Mouse (Mus musculus): ENCODE measurements at regions not wholly inside any gene's neighbourhood (a gene's known extent, or its start where the extent isn't known, plus 50 kb on each side); places are given as distances from the start of the nearest gene placed in this dataset.

GRCm38 (mm10) chr6:10970587-10971138 lies 936.6 kb downstream of the Ndufa4 start:
- peak; percentile 23 for DNase-seq (ENCODE audit: low read depth, low spot score)

- peak; percentile 16 for DNase-seq (ENCODE audit: low read depth, low spot score)
Measured at GRCm38 (mm10) chr6:10969841-10970536, 937.3 kb downstream of the Ndufa4 start.

DNA sequence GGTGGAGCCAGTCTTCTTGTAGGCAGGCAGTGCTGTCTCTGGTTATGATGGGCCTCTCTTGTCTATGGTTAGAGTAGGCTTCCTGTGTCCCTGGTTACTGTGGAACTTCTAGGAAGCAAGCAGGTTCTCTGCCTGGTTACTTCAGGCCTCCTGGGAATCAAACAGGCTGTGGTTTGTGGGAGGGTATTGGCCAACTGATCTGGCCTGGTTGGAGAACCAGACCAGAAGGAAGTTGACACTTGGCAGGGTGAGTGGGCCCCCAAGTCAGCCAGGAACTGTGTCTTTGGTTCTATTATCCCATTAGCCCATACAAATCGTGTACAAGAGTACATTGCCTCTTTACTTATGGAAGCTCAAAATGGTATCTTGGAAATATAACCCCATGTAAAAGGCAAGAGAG lies 963.8 kb downstream of the Ndufa4 start:
- DNase-seq (ENCODE audit: low read depth, low spot score), result no peak

DNA sequence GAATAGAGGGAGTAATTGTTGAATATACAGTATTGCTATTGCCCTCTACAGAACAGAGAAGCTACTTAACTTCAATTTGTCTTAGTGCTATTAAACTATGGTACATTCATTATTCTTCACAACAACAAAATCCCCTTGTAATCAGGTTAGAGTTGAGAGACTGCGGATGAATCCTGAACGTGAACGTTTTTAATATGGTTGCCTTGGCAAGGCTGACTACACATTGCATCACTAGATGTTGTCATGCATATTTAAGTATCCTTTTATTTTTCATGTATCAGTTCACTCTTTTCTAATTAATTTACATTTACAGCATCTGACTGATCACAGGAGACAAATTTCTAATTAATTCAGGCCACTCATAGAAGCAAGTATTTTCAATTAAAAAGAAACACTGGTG lies 965.8 kb downstream of the Ndufa4 start:
- DNase-seq (ENCODE audit: low read depth, low spot score), result no peak
